Mouse (Mus musculus): ENCODE data around the gene Trim3.

DNA sequence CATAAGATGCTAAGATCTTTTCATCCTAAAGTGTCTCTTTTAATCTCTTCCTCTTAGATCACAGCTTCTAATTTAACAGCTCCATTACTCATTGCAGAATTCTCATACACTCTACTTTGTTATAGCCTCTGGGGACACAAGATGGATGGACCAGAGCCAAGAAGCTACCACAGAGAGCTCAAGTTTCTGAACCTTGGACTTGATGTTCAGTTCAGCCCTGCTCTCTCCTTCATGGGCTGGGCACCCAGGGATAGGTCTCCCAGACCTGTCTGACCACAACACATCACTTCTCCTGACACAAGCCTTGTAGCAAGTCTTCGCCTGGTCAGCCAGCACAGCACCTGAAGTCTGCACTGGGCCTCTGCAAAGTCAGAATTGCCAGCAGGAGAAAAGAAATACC is 19.0 kb downstream of the Trim3 start:
- TF ChIP-seq GATA1 (IDR thresholded peaks at IDR 0.05; ENCODE audit: borderline replicate concordance, low read length) (no peak), FLI1 (IDR thresholded peaks at IDR 0.05; ENCODE audit: low read length) (no peak)

Data from megakaryocyte, embryonic 14.5 days (primary cell).